Mouse (Mus musculus) sigmoid colon, adult 10 weeks (tissue): ENCODE measurements around the gene Zfp229. TPM values are rescaled to one million over a fixed set of nuclear protein-coding genes. Genes with fewer than 3 reads are reported as not detected.

Experiments used
- polyA plus RNA-seq: library from polyadenylated mRNA; stranded (reverse); fragments of 350-450 nt; fragmentation: Illumina TruSeq; extraction: RNeasy Lipid Tissue Mini Kit (QIAGEN cat#74804); gene quantifications from one replicate; pipeline ENCODE4 v1.2.3, GENCODE M21; 2014; ENCODE audit warnings: low read depth, low replicate concordance

Zfp229 gene
- 19.7 TPM for polyA plus RNA-seq

GRCm38 (mm10) chr17:21730495-21730894 lies at the start of gene Zfp229:
Gene Zfp229, plus strand, starts transcription at chr17:21730795.

GRCm38 (mm10) chr17:21691560-21691959 lies 39.0 kb upstream of the Zfp229 start, which contains the start of gene Gm10226:
Gene Gm10226, plus strand, starts transcription at chr17:21691860.

GRCm38 (mm10) chr17:21707343-21707996 lies 23.1 kb upstream of the Zfp229 start, which contains the start of gene Zfp760:
Gene Zfp760, plus strand, starts transcription at chr17:21707741.

Other genes starting within 250 kb of the Zfp229 start
- 62.3 TPM for gene Zfp53, start 241.8 kb upstream of the Zfp229 start, polyA plus RNA-seq
- 33.4 TPM for gene Zfp52, start 195.3 kb upstream of the Zfp229 start, polyA plus RNA-seq
- 80.1 TPM for gene Zfp948, start 163.8 kb upstream of the Zfp229 start, polyA plus RNA-seq
- 52.2 TPM for gene Zfp983, start 80.2 kb upstream of the Zfp229 start, polyA plus RNA-seq
- 46.8 TPM for gene Gm10226, start 38.9 kb upstream of the Zfp229 start, polyA plus RNA-seq
- 46.5 TPM for gene Zfp760, start 23.1 kb upstream of the Zfp229 start, polyA plus RNA-seq
- gene Zfp820, start 115.0 kb downstream of the Zfp229 start, polyA plus RNA-seq: 43.8 TPM
- 106 TPM for gene Zfp995, start 179.1 kb downstream of the Zfp229 start, polyA plus RNA-seq
- gene Zfp942, start 231.7 kb downstream of the Zfp229 start, polyA plus RNA-seq: 128 TPM
- gene Zfp943, start 231.8 kb downstream of the Zfp229 start, polyA plus RNA-seq: 152 TPM